ENCODE assay signal across 15 mouse cellular contexts in genomic region chr3:153733364-153734159, GRCm38 (mm10). TPM values are rescaled to one million over a fixed set of nuclear protein-coding genes. Genes with fewer than 3 reads are reported as not detected.
DNase-seq lines count a peak whose midpoint lies in the region; ATAC-seq and TF ChIP-seq lines count a peak whose summit lies in the region.
"Had no signal": no experiment of that assay in that cellular context is flagged by ENCODE, and none has a peak within 500 bp of the region (broad histone marks: within the 10 kb centered on the region; RNA-seq: fewer than 3 reads in every experiment).

No protein-coding gene starts in this region.

- no peak overlapping the region for H3K4me3 ChIP-seq in kidney, embryonic 15.5 days (replicated peaks)
- no peak overlapping the region for H3K4me3 ChIP-seq in kidney, adult 2 months (ENCODE audit: insufficient read depth, low read depth, low read length)
- no peak overlapping the region for H3K4me3 ChIP-seq in embryonic facial prominence, embryonic 10.5 days
- no peak overlapping the region for H3K4me3 ChIP-seq in liver, embryonic 11.5 days (ENCODE audit: low read depth, low read length)
- H3K4me3 ChIP-seq: myocyte had no signal

- H3K4me1 ChIP-seq in kidney, embryonic 15.5 days, result peaks cover 34% of the 10 kb centered on the region
- H3K4me1 ChIP-seq in kidney, adult 2 months (ENCODE audit: control insufficient read depth, insufficient read depth, low read length), result peaks cover 2% of the 10 kb centered on the region; the same call in 1 of the 2 replicates
- peaks cover 32% of the 10 kb centered on the region for H3K4me1 ChIP-seq in embryonic facial prominence, embryonic 10.5 days
- H3K4me1 ChIP-seq in liver, embryonic 11.5 days (replicated peaks; ENCODE audit: control insufficient read depth, insufficient read depth, low read length), result peaks cover 13% of the 10 kb centered on the region

- peak; percentile 71; the same call in 1 of the 2 replicates for ATAC-seq in kidney, embryonic 15.5 days (replicated peaks; ENCODE audit: low FRiP score)
- ATAC-seq in liver, embryonic 11.5 days (replicated peaks; ENCODE audit: low FRiP score), result peak; percentile 94

- intact Hi-C loops in left cerebral cortex, postnatal 4 days (cut with DNase I), result no loop called here

- no peak for TF ChIP-seq CTCF in kidney, adult 2 months (conservative IDR thresholded peaks at IDR 0.05; ENCODE audit: insufficient read depth, insufficient read length, low read depth, low read length)

- DNase-seq in kidney, adult 2 months, result no peak
- DNase-seq in c-Kit-negative CD71-positive TER-119-positive erythroid progenitor cells, embryonic 14.5 days (ENCODE audit: low read depth, low spot score), result peak; percentile 76
- no peak for DNase-seq in embryonic facial prominence, embryonic 10.5 days (ENCODE audit: low spot score)
- no peak for DNase-seq in liver, embryonic 11.5 days (ENCODE audit: low spot score)
- no peak for DNase-seq in left cerebral cortex, adult 18-20 months (ENCODE audit: low spot score in 2 of 2)
- DNase-seq in left cerebral cortex, postnatal 4 days, result no peak
- no peak for DNase-seq in kidney, adult 18-20 months
- DNase-seq: adrenal gland, postnatal 25 days; cerebellum, adult 18-20 months; embryo, embryonic 11 days; gastrocnemius, postnatal 25 days; lung, postnatal 36 days; thymus, adult 18-20 months had no signal

- H3K27ac ChIP-seq in kidney, embryonic 15.5 days, result no peak overlapping the region
- H3K27ac ChIP-seq in kidney, adult 2 months (ENCODE audit: insufficient read depth, low read depth, low read length), result no peak overlapping the region
- peak overlapping the region; percentile 40; the same call in 1 of the 2 replicates for H3K27ac ChIP-seq in embryonic facial prominence, embryonic 10.5 days (replicated peaks)
- H3K27ac ChIP-seq in liver, embryonic 11.5 days (ENCODE audit: low read depth, low read length), result peak overlapping the region; percentile 45; the same call in 1 of the 2 replicates

- H3K9me3 ChIP-seq in kidney, embryonic 15.5 days (replicated peaks), result no peaks in the 10 kb centered on the region
- H3K9me3 ChIP-seq in embryonic facial prominence, embryonic 10.5 days, result no peaks in the 10 kb centered on the region
- H3K9me3 ChIP-seq in liver, embryonic 11.5 days (ENCODE audit: control insufficient read depth, low read length), result no peaks in the 10 kb centered on the region

- H3K36me3 ChIP-seq in kidney, embryonic 15.5 days, result no peaks in the 10 kb centered on the region
- no peaks in the 10 kb centered on the region for H3K36me3 ChIP-seq in kidney, adult 2 months (ENCODE audit: control insufficient read depth, insufficient read depth, low read length)
- no peaks in the 10 kb centered on the region for H3K36me3 ChIP-seq in embryonic facial prominence, embryonic 10.5 days (replicated peaks)
- no peaks in the 10 kb centered on the region for H3K36me3 ChIP-seq in liver, embryonic 11.5 days (ENCODE audit: control insufficient read depth, insufficient read depth, low read length)

- 93% methylated on average over 4 of the region's 4 CpGs for WGBS in kidney, embryonic 15.5 days
- WGBS in kidney, adult 2 months, result 93% methylated on average over 4 of the region's 4 CpGs
- WGBS in embryonic facial prominence, embryonic 10.5 days, result 93% methylated on average over 4 of the region's 4 CpGs
- WGBS in liver, embryonic 11.5 days, result 91% methylated on average over 4 of the region's 4 CpGs

- no peaks in the 10 kb centered on the region for H3K27me3 ChIP-seq in kidney, embryonic 15.5 days
- no peaks in the 10 kb centered on the region for H3K27me3 ChIP-seq in kidney, adult 2 months (replicated peaks; ENCODE audit: control insufficient read depth, insufficient read depth, low read length)
- H3K27me3 ChIP-seq in embryonic facial prominence, embryonic 10.5 days (replicated peaks; ENCODE audit: low read depth, poor library complexity, severe bottlenecking), result peaks cover 7% of the 10 kb centered on the region
- no peaks in the 10 kb centered on the region for H3K27me3 ChIP-seq in liver, embryonic 11.5 days (replicated peaks; ENCODE audit: control insufficient read depth, insufficient read depth, low read length)

- no peak overlapping the region for H3K9ac ChIP-seq in kidney, embryonic 15.5 days
- H3K9ac ChIP-seq in liver, embryonic 11.5 days (ENCODE audit: low read depth, low read length), result peak overlapping the region; percentile 20; the same call in 1 of the 2 replicates

- no peak for TF ChIP-seq POLR2A in kidney, adult 2 months (IDR thresholded peaks at IDR 0.05; ENCODE audit: low read depth, low read length)

- no peak overlapping the region for H3K4me2 ChIP-seq in kidney, embryonic 15.5 days
- H3K4me2 ChIP-seq in liver, embryonic 11.5 days, result peak overlapping the region; percentile 26; the same call in 1 of the 2 replicates

RNA-seq across cellular contexts. Expression of gene St6galnac3, which starts 8.6 kb away (rescaled TPM):
- polyA plus RNA-seq in kidney, embryonic 15.5 days (2015; fragmentation: Nextera tagmentation; extraction: Ambion mirVana), result 65.2 and 65.5 TPM in 2 replicates
- 2.6 and 3.2 TPM in 2 replicates for polyA plus RNA-seq in kidney, adult 2 months (2012; rRNA removed)
- polyA plus RNA-seq in embryonic facial prominence, embryonic 10.5 days (2016; fragmentation: Nextera tagmentation; extraction: Ambion mirVana), result 54.1 and 55.1 TPM in 2 replicates
- polyA plus RNA-seq in liver, embryonic 11.5 days (2014; fragmentation: Nextera tagmentation; extraction: Ambion mirVana), result 21.8 and 27.2 TPM in 2 replicates
- total RNA-seq in left cerebral cortex, adult 18-20 months (2021), result 10 to 100 TPM; 15.5 to 18.5 TPM
- total RNA-seq in left cerebral cortex, postnatal 4 days (2021), result 10 to 100 TPM; 20.4 to 21.2 TPM
- polyA plus RNA-seq: myocyte had no signal

Comparison
In these comparisons a context has a peak if more than half of its experiments do, and no peak if none do; other contexts are left out.
1. H3K27ac ChIP-seq: peak in embryonic facial prominence, embryonic 10.5 days (single experiment) and liver, embryonic 11.5 days (single experiment); none in kidney, embryonic 15.5 days (single experiment) and kidney, adult 2 months (single experiment).